Mouse (Mus musculus) E14TG2a.4 (cell line): ENCODE measurements around the gene Mthfd2.

Experiments
- CTCF ChIP-seq: conservative IDR thresholded peaks from 2 replicates; pipeline ENCODE4 v1.5.1; 2014; ENCODE audit warnings: low read length
- POU5F1 ChIP-seq: IDR thresholded peaks from 2 replicates; pipeline ENCODE4 v1.6.1; 2014; ENCODE audit warnings: low read length, borderline replicate concordance

DNA sequence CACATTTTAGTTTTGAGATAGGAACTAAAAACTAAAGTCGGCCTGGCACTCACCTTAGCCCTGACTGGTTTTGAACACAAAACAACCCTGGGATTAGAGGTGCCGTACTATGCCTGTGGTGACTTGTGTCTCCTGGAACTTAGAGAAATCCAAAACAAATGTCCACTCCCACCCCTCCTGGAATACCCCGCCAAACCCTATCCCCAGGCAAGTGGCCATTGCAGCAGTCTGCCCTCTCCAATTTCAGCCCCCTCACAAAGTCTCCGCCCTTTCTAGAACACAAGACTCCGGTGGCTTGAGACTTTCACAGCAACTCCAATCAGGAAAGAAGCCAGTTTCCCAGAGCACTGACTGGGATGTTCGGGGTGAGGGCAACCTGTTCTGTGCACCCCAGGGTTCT, 23.2 kb upstream of the Mthfd2 start, which contains the start of gene Bola3:
- TF ChIP-seq CTCF (no peak), POU5F1 (no peak)
